Mouse (Mus musculus): ENCODE data around the gene Pold1. TPM values are rescaled to one million over a fixed set of nuclear protein-coding genes. Genes with fewer than 3 reads are reported as not detected.
A peak's percentile ranks its signal among the peaks of the same experiment; 100 is the strongest.

Pold1 gene
- polyA plus RNA-seq, 1 experiment from 2014 or later: 13.5 TPM

DNA sequence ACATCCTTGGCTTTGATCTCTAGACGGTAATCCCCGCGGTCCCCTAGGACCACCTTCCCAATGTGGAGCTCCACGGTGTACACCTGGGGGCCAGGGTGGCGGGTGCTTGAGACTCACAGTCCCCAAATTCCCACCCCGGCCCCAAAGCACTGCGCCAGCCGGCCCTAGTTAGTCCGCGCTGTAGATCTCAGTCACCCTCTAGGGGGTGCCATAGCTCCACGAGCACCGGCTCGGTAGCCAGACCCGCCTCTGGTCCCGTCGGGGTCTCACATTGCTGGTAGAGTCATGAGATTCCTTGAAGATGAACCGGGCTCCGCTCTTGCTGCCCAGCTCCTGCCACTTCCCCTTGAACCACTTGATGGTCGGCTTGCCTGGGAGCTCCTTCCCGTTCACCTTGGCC lies 26.9 kb downstream of the Pold1 start:
- no peak overlapping the region for H3K27ac ChIP-seq (ENCODE audit: low read length)
- H3K4me1 ChIP-seq (ENCODE audit: insufficient read depth, low read depth, low read length): 0 out of 2 replicates have a peak, but pooled peaks cover 3% of the 10 kb centered on the region
- H3K27me3 ChIP-seq (replicated peaks; ENCODE audit: insufficient read depth, low read length): 0 out of 2 replicates have a peak, but pooled peaks cover 12% of the 10 kb centered on the region
- H3K36me3 ChIP-seq (ENCODE audit: insufficient read depth, low read length): no peaks in the 10 kb centered on the region
- H3K4me2 ChIP-seq (replicated peaks; ENCODE audit: low read depth, low read length): peak overlapping the region; percentile 32; the same call in 1 of the 2 replicates
- peak; percentile 72 for DNase-seq (ENCODE audit: low spot score)
- no peaks in the 10 kb centered on the region for H3K9me3 ChIP-seq (ENCODE audit: low read length)
- peak; percentile 54 for ATAC-seq
- peak overlapping the region; percentile 3; the same call in 1 of the 2 replicates for H3K4me3 ChIP-seq (ENCODE audit: low read depth, low read length)
- H3K9ac ChIP-seq (replicated peaks; ENCODE audit: low read depth): no peak overlapping the region
- no peak for TF ChIP-seq EP300 (IDR thresholded peaks at IDR 0.05)
- TF ChIP-seq CTCF (IDR thresholded peaks at IDR 0.05): peak; percentile 84
- 4% methylated on average over 20 of the region's 20 CpGs for WGBS

DNA sequence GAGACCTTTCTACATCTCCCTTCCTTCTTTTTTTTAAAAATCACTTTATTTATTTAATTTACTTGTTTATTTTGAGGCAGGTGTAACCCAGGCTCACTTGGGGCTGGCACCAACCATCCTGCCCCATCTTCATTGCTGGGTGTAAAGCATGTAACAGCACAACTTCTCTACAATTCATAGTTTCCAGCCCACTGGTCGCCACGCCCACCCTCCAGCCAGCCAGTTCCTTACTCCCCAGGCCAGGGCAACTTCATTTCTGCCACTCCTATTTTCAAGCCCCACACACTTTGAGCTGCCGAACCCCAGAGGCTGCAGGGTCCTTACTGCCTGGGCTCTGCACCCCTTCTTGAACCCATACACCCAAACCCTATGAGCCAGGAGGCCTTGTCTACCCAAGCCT lies 27.7 kb downstream of the Pold1 start:
- Histone ChIP-seq H3K27me3 (replicated peaks; ENCODE audit: insufficient read depth, low read length) (0 out of 2 replicates have a peak, but pooled peaks cover 12% of the 10 kb centered on the region), H3K9me3 (ENCODE audit: low read length) (no peaks in the 10 kb centered on the region), H3K4me2 (replicated peaks; ENCODE audit: low read depth, low read length) (no peak overlapping the region), H3K9ac (replicated peaks; ENCODE audit: low read depth) (no peak overlapping the region), H3K36me3 (ENCODE audit: insufficient read depth, low read length) (no peaks in the 10 kb centered on the region), H3K4me3 (ENCODE audit: low read depth, low read length) (no peak overlapping the region), H3K27ac (ENCODE audit: low read length) (no peak overlapping the region), H3K4me1 (ENCODE audit: insufficient read depth, low read depth, low read length) (0 out of 2 replicates have a peak, but pooled peaks cover 3% of the 10 kb centered on the region)
- ATAC-seq (no peak), DNase-seq (ENCODE audit: low spot score) (no peak)
- 66% methylated on average over 3 of the region's 3 CpGs for WGBS
- no peak for TF ChIP-seq CTCF (IDR thresholded peaks at IDR 0.05)
- TF ChIP-seq EP300 (IDR thresholded peaks at IDR 0.05): no peak

DNA sequence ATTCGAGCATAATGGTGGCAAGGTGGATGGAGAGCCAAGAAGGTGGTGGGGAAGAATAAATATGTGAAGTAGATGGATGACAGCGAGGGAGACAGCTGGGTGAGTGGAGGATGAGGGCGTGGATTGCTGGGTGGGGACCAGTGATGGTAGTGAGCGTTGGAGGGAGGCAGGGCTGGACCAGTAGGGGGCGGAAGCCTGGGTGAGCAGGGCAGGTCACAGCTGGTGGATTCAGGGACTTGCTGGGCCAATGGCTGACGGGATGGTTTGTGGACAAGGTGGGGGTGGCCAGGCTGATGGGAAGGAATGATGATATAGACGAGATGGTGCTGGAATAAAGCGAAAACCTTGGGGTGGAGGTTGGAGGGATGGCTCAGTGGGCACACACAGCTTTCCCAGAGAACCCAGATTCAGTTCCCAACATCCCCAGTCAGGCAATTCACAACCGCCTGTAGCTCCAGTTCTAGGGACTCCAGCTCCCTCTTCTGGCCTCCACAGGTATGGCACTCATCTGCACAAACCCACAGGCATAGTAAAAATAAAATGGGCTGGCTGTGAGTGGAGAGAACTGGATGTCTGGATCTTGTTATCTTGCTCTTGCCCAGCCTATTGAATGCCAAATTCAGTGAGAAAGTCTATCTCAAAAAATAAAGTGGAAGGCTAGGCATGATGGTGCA lies 29.3 kb downstream of the Pold1 start:
- TF ChIP-seq EP300 (IDR thresholded peaks at IDR 0.05): no peak
- TF ChIP-seq CTCF (IDR thresholded peaks at IDR 0.05): peak; percentile 29; the same call in 1 of the 2 replicates
- 0 out of 2 replicates have a peak, but pooled peaks cover 3% of the 10 kb centered on the region for H3K4me1 ChIP-seq (ENCODE audit: insufficient read depth, low read depth, low read length)
- ATAC-seq (no peak), DNase-seq (ENCODE audit: low spot score) (no peak)
- H3K9ac ChIP-seq (replicated peaks; ENCODE audit: low read depth): no peak overlapping the region
- H3K9me3 ChIP-seq (ENCODE audit: low read length): no peaks in the 10 kb centered on the region
- WGBS: 61% methylated on average over 9 of the region's 9 CpGs
- no peak overlapping the region for H3K27ac ChIP-seq (ENCODE audit: low read length)
- no peaks in the 10 kb centered on the region for H3K36me3 ChIP-seq (ENCODE audit: insufficient read depth, low read length)
- no peak overlapping the region for H3K4me2 ChIP-seq (replicated peaks; ENCODE audit: low read depth, low read length)
- 0 out of 2 replicates have a peak, but pooled peaks cover 8% of the 10 kb centered on the region for H3K27me3 ChIP-seq (replicated peaks; ENCODE audit: insufficient read depth, low read length)
- H3K4me3 ChIP-seq (ENCODE audit: low read depth, low read length): no peak overlapping the region

DNA sequence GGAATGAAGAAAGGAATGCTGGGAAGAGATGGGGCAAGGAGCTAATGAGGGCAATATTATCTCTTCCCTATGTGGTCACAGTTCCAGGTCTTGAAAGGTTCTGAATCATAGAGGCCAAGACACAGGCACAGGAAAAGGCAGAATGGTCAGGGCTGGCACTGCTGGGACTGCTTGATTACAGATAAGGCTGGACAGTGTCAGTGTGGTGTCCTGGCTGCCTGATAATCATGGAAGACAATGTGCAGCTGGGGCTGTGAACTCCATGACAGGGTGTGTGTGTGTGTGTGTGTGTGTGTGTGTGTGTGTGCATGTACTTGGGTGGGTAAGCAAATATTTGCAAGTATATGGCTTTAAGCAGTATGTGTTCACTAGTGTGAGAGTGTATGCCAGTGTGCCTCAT lies 41.2 kb downstream of the Pold1 start:
- Histone ChIP-seq H3K27me3 (replicated peaks; ENCODE audit: insufficient read depth, low read length) (no peaks in the 10 kb centered on the region), H3K4me2 (replicated peaks; ENCODE audit: low read depth, low read length) (no peak overlapping the region), H3K9ac (replicated peaks; ENCODE audit: low read depth) (no peak overlapping the region), H3K4me1 (ENCODE audit: insufficient read depth, low read depth, low read length) (no peaks in the 10 kb centered on the region), H3K36me3 (ENCODE audit: insufficient read depth, low read length) (no peaks in the 10 kb centered on the region), H3K4me3 (ENCODE audit: low read depth, low read length) (no peak overlapping the region), H3K9me3 (ENCODE audit: low read length) (no peaks in the 10 kb centered on the region), H3K27ac (ENCODE audit: low read length) (no peak overlapping the region)
- ATAC-seq (no peak), DNase-seq (ENCODE audit: low spot score) (no peak)
- TF ChIP-seq EP300 (IDR thresholded peaks at IDR 0.05): no peak
- TF ChIP-seq CTCF (IDR thresholded peaks at IDR 0.05): no peak

DNA sequence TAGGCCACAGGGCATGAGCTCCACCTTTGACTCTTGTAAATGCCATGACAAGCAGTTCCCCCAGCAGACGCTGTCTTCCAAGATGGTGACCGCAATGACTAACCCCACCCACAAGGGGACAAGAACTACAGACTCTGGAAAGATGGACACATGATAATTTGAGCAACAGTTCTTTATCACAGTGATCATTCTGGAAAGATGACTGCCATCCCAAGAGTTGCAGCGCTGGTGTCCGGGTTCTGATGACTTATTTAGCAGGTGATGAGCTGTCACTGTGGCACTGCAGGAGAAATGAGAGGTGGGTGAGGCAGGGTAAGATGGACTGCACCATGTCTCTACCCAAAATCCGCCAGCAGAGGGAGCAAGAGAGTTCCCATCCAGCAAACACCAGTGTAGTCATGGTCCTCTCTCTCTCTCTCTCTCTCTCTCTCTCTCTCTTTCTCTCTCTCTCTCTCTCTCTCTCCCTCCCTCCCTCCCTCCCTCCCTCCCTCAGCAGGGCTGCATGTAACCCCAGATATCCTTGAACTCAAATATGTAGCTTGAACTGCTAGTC lies 47.0 kb downstream of the Pold1 start:
- H3K9ac ChIP-seq (replicated peaks; ENCODE audit: low read depth): no peak overlapping the region
- no peak overlapping the region for H3K27ac ChIP-seq (ENCODE audit: low read length)
- H3K36me3 ChIP-seq (ENCODE audit: insufficient read depth, low read length): no peaks in the 10 kb centered on the region
- H3K4me2 ChIP-seq (replicated peaks; ENCODE audit: low read depth, low read length): no peak overlapping the region
- H3K9me3 ChIP-seq (ENCODE audit: low read length): no peaks in the 10 kb centered on the region
- H3K27me3 ChIP-seq (replicated peaks; ENCODE audit: insufficient read depth, low read length): no peaks in the 10 kb centered on the region
- peak; percentile 79 for TF ChIP-seq CTCF (IDR thresholded peaks at IDR 0.05)
- no peak for TF ChIP-seq EP300 (IDR thresholded peaks at IDR 0.05)
- H3K4me1 ChIP-seq (ENCODE audit: insufficient read depth, low read depth, low read length): peaks cover 4% of the 10 kb centered on the region; the same call in 1 of the 2 replicates
- 30% methylated on average over 5 of the region's 5 CpGs for WGBS
- DNase-seq (ENCODE audit: low spot score) (peak; percentile 69), ATAC-seq (peak; percentile 67)
- no peak overlapping the region for H3K4me3 ChIP-seq (ENCODE audit: low read depth, low read length)

DNA sequence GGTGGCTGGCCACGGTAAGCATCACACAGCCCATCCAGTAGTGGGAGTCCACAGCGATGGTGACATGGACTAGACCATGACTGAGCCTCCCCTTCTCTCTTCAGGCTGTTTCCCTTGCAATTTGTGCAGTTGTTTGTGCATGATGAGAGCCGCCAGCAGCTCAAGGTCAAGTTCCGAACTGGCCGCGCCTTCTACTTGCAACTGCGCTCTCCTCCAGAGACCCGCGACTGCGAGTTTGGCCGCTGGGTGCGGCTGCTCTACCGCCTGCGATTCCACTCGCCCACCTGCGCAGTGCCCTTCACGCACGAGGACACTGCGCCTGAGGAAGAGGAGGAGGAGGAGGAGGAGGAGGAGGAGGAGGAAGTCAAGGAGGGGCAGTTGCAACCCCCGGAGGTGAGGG lies 48.6 kb downstream of the Pold1 start:
- Histone ChIP-seq H3K9ac (replicated peaks; ENCODE audit: low read depth) (no peak overlapping the region), H3K9me3 (ENCODE audit: low read length) (no peaks in the 10 kb centered on the region), H3K27me3 (replicated peaks; ENCODE audit: insufficient read depth, low read length) (no peaks in the 10 kb centered on the region), H3K36me3 (ENCODE audit: insufficient read depth, low read length) (no peaks in the 10 kb centered on the region), H3K4me1 (ENCODE audit: insufficient read depth, low read depth, low read length) (peaks cover 10% of the 10 kb centered on the region; the same call in 1 of the 2 replicates), H3K4me2 (replicated peaks; ENCODE audit: low read depth, low read length) (no peak overlapping the region), H3K27ac (ENCODE audit: low read length) (no peak overlapping the region), H3K4me3 (ENCODE audit: low read depth, low read length) (no peak overlapping the region)
- 58% methylated on average over 17 of the region's 20 CpGs for WGBS
- DNase-seq (ENCODE audit: low spot score) (no peak), ATAC-seq (no peak)
- no peak for TF ChIP-seq CTCF (IDR thresholded peaks at IDR 0.05)
- TF ChIP-seq EP300 (IDR thresholded peaks at IDR 0.05): no peak

Measured in lung, postnatal 0 days (tissue).